In genomic region chr7:105501984-105502383, GRCm38 (mm10) we compare ENCODE assay signal across 27 mouse cellular contexts. TPM values are rescaled to one million over a fixed set of nuclear protein-coding genes. Genes with fewer than 3 reads are reported as not detected.
DNase-seq lines count a peak whose midpoint lies in the region; ATAC-seq and TF ChIP-seq lines count a peak whose summit lies in the region.
"Had no signal": no experiment of that assay in that cellular context is flagged by ENCODE, and none has a peak within 500 bp of the region (broad histone marks: within the 10 kb centered on the region; RNA-seq: fewer than 3 reads in every experiment).

No protein-coding gene starts in this region.

- H3K4me1 ChIP-seq in forebrain, postnatal 0 days (ENCODE audit: insufficient read depth) = no peaks in the 10 kb centered on the region
- H3K4me1 ChIP-seq in forebrain, embryonic 16.5 days (replicated peaks; ENCODE audit: control insufficient read depth, insufficient read depth, low read length) = no peaks in the 10 kb centered on the region
- H3K4me1 ChIP-seq in stomach, postnatal 0 days (replicated peaks; ENCODE audit: control insufficient read depth, insufficient read depth) = no peaks in the 10 kb centered on the region
- H3K4me1 ChIP-seq: forebrain, embryonic 12.5 days; forebrain, embryonic 15.5 days; hindbrain, embryonic 10.5 days; hindbrain, embryonic 13.5 days; intestine, embryonic 15.5 days had no signal

- no peak for TF ChIP-seq EP300 in stomach, postnatal 0 days (optimal IDR thresholded peaks at IDR 0.05)

- ATAC-seq in forebrain, postnatal 0 days = peak; percentile 25; the same call in 1 of the 2 replicates
- ATAC-seq in forebrain, embryonic 16.5 days = no peak
- ATAC-seq in stomach, postnatal 0 days (ENCODE audit: low FRiP score, low TSS enrichment) = peak; percentile 42; the same call in 1 of the 2 replicates
- ATAC-seq: CD4-positive, CD25-positive, alpha-beta regulatory T cell, adult 4 months; forebrain, embryonic 15.5 days; hindbrain, embryonic 16.5 days; intestine, embryonic 15.5 days had no signal

- H3K27me3 ChIP-seq in forebrain, postnatal 0 days (ENCODE audit: insufficient read depth, low read length) = no peaks in the 10 kb centered on the region
- no peaks in the 10 kb centered on the region for H3K27me3 ChIP-seq in forebrain, embryonic 16.5 days (replicated peaks; ENCODE audit: control insufficient read depth, insufficient read depth, low read length)
- H3K27me3 ChIP-seq in stomach, postnatal 0 days (ENCODE audit: control insufficient read depth, insufficient read depth, low read length) = no peaks in the 10 kb centered on the region
- H3K27me3 ChIP-seq: forebrain, embryonic 12.5 days; forebrain, embryonic 15.5 days; hindbrain, embryonic 13.5 days; intestine, embryonic 15.5 days had no signal

- H3K4me3 ChIP-seq in forebrain, postnatal 0 days (ENCODE audit: low read depth, low read length) = no peak overlapping the region
- H3K4me3 ChIP-seq in forebrain, embryonic 16.5 days (replicated peaks; ENCODE audit: low read length) = no peak overlapping the region
- H3K4me3 ChIP-seq in stomach, postnatal 0 days (ENCODE audit: low read depth, low read length) = no peak overlapping the region
- H3K4me3 ChIP-seq: erythroblast, embryonic 14.5 days; forebrain, embryonic 12.5 days; forebrain, embryonic 15.5 days; hindbrain, embryonic 10.5 days; hindbrain, embryonic 13.5 days; intestine, embryonic 15.5 days had no signal

- no peak overlapping the region for H3K27ac ChIP-seq in forebrain, postnatal 0 days (ENCODE audit: low read depth, low read length)
- H3K27ac ChIP-seq in forebrain, embryonic 16.5 days (ENCODE audit: low read length) = no peak overlapping the region
- H3K27ac ChIP-seq in stomach, postnatal 0 days (replicated peaks) = no peak overlapping the region
- H3K27ac ChIP-seq: forebrain, embryonic 12.5 days; forebrain, embryonic 15.5 days; hindbrain, embryonic 10.5 days; hindbrain, embryonic 13.5 days; intestine, embryonic 15.5 days had no signal

- TF ChIP-seq CTCF in forebrain, postnatal 0 days (IDR thresholded peaks at IDR 0.05; ENCODE audit: low read depth) = no peak
- TF ChIP-seq CTCF in stomach, postnatal 0 days (IDR thresholded peaks at IDR 0.05; ENCODE audit: low read depth) = no peak

- WGBS in forebrain, postnatal 0 days = 84% methylated on average over 4 of the region's 4 CpGs
- WGBS in forebrain, embryonic 16.5 days = 91% methylated on average over 4 of the region's 4 CpGs
- WGBS in stomach, postnatal 0 days = 32% methylated on average over 4 of the region's 4 CpGs

- H3K9me3 ChIP-seq in forebrain, postnatal 0 days (ENCODE audit: low read length) = no peaks in the 10 kb centered on the region
- no peaks in the 10 kb centered on the region for H3K9me3 ChIP-seq in forebrain, embryonic 16.5 days (ENCODE audit: control insufficient read depth, low read length)
- H3K9me3 ChIP-seq in stomach, postnatal 0 days (ENCODE audit: control insufficient read depth, low read length) = no peaks in the 10 kb centered on the region
- H3K9me3 ChIP-seq: forebrain, embryonic 12.5 days; forebrain, embryonic 15.5 days; hindbrain, embryonic 10.5 days; hindbrain, embryonic 13.5 days; intestine, embryonic 15.5 days had no signal

- no peaks in the 10 kb centered on the region for H3K36me3 ChIP-seq in forebrain, postnatal 0 days (ENCODE audit: insufficient read depth)
- no peaks in the 10 kb centered on the region for H3K36me3 ChIP-seq in forebrain, embryonic 16.5 days (ENCODE audit: control insufficient read depth, insufficient read depth)
- H3K36me3 ChIP-seq in stomach, postnatal 0 days (ENCODE audit: control insufficient read depth, insufficient read depth, low read length) = no peaks in the 10 kb centered on the region
- H3K36me3 ChIP-seq: forebrain, embryonic 12.5 days; forebrain, embryonic 15.5 days; hindbrain, embryonic 10.5 days; hindbrain, embryonic 13.5 days; intestine, embryonic 15.5 days had no signal

- no peak overlapping the region for H3K4me2 ChIP-seq in forebrain, postnatal 0 days (ENCODE audit: low read depth)
- no peak overlapping the region for H3K4me2 ChIP-seq in forebrain, embryonic 16.5 days (ENCODE audit: low read length)
- no peak overlapping the region for H3K4me2 ChIP-seq in stomach, postnatal 0 days (replicated peaks; ENCODE audit: low read depth)
- H3K4me2 ChIP-seq: forebrain, embryonic 12.5 days; forebrain, embryonic 15.5 days; heart, embryonic 11.5 days; hindbrain, embryonic 13.5 days; intestine, embryonic 15.5 days had no signal

- H3K9ac ChIP-seq in forebrain, postnatal 0 days = no peak overlapping the region
- H3K9ac ChIP-seq in forebrain, embryonic 16.5 days (replicated peaks; ENCODE audit: low read depth, low read length) = no peak overlapping the region
- no peak overlapping the region for H3K9ac ChIP-seq in stomach, postnatal 0 days (ENCODE audit: low read length)
- H3K9ac ChIP-seq: forebrain, embryonic 12.5 days; forebrain, embryonic 15.5 days; hindbrain, embryonic 13.5 days; intestine, embryonic 15.5 days had no signal

- DNase-seq in forebrain, postnatal 0 days = no peak
- DNase-seq in 3T3-L1 (ENCODE audit: low read depth, low spot score) (peak; percentile 73), adipocyte (ENCODE audit: low spot score) (no peak)
- peak; percentile 48 for DNase-seq in brain, adult 2 months (ENCODE audit: low read depth, low spot score)
- DNase-seq in stomach, postnatal 0 days (ENCODE audit: low spot score) = no peak
- DNase-seq in heart, postnatal 10 days = no peak
- DNase-seq: adrenal gland, adult 8-10 months; adrenal gland, postnatal 25 days; B cell, adult 2 months; cerebellum, adult 18-20 months; cerebellum, adult 9-10 months; cerebellum, postnatal 14 days; gastrocnemius, postnatal 10 days; gastrocnemius, postnatal 36 days; heart, postnatal 36 days; kidney, adult 11 months had no signal

- intact Hi-C loops in heart, postnatal 10 days (cut with DNase I) = no loop called here

RNA-seq across cellular contexts. Expression of gene Cavin3, which starts 19.9 kb away (rescaled TPM):
- total RNA-seq in forebrain, postnatal 0 days (2014; rRNA removed) = 28.6 and 30.9 TPM in 2 replicates
- 31.7 and 33.5 TPM in 2 replicates for polyA plus RNA-seq in forebrain, postnatal 0 days (2015; fragmentation: Nextera tagmentation; extraction: Ambion mirVana)
- polyA plus RNA-seq in forebrain, embryonic 16.5 days (2015; fragmentation: Nextera tagmentation; extraction: Ambion mirVana) = 24.2 and 28.3 TPM in 2 replicates
- polyA plus RNA-seq in stomach, postnatal 0 days (2015; fragmentation: Nextera tagmentation; extraction: Ambion mirVana) = 163 and 184 TPM in 2 replicates
- total RNA-seq in heart, postnatal 10 days (2021) = 10 to 100 TPM; 45.4 to 46.2 TPM
- total RNA-seq: MEL had no signal

RNA-seq across cellular contexts. Expression of gene Smpd1, which starts 52.2 kb away (rescaled TPM):
- 100 and 124 TPM in 2 replicates for total RNA-seq in forebrain, postnatal 0 days (2014; rRNA removed)
- polyA plus RNA-seq in forebrain, postnatal 0 days (2015; fragmentation: Nextera tagmentation; extraction: Ambion mirVana) = 88.8 and 100 TPM in 2 replicates
- 69.2 and 74.2 TPM in 2 replicates for polyA plus RNA-seq in forebrain, embryonic 16.5 days (2015; fragmentation: Nextera tagmentation; extraction: Ambion mirVana)
- polyA plus RNA-seq in stomach, postnatal 0 days (2015; fragmentation: Nextera tagmentation; extraction: Ambion mirVana) = 79.7 and 91.0 TPM in 2 replicates
- 100 to 1,000 TPM; 120 to 137 TPM for total RNA-seq in heart, postnatal 10 days (2021)

Comparison
In these comparisons a context has a peak if more than half of its experiments do, and no peak if none do; other contexts are left out.
1. DNase-seq: peak in 3T3-L1 (single experiment) and brain, adult 2 months (single experiment); none in forebrain, postnatal 0 days (single experiment), stomach, postnatal 0 days (single experiment), heart, postnatal 10 days (0 of 2) and adipocyte (single experiment).